In genomic region chr15:103123343-103123742, GRCm38 (mm10) we compare ENCODE assay signal across 24 mouse cellular contexts. TPM values are rescaled to one million over a fixed set of nuclear protein-coding genes. Genes with fewer than 3 reads are reported as not detected.
DNase-seq lines count a peak whose midpoint lies in the region; ATAC-seq and TF ChIP-seq lines count a peak whose summit lies in the region.
"Had no signal": no experiment of that assay in that cellular context is flagged by ENCODE, and none has a peak within 500 bp of the region (broad histone marks: within the 10 kb centered on the region; RNA-seq: fewer than 3 reads in every experiment).

No protein-coding gene starts in this region.

- H3K36me3 ChIP-seq in hindbrain, embryonic 16.5 days (ENCODE audit: control insufficient read depth, insufficient read depth, low read length): no peaks in the 10 kb centered on the region
- no peaks in the 10 kb centered on the region for H3K36me3 ChIP-seq in hindbrain, embryonic 10.5 days
- H3K36me3 ChIP-seq in kidney, postnatal 0 days (ENCODE audit: insufficient read depth, low read length): no peaks in the 10 kb centered on the region
- no peaks in the 10 kb centered on the region for H3K36me3 ChIP-seq in lung, embryonic 16.5 days (ENCODE audit: control insufficient read depth, insufficient read depth, low read length)
- 0 out of 2 replicates have a peak, but pooled peaks cover 3% of the 10 kb centered on the region for H3K36me3 ChIP-seq in neural tube, embryonic 14.5 days (ENCODE audit: control insufficient read depth, insufficient read depth, low read length)
- H3K36me3 ChIP-seq: heart, embryonic 12.5 days; stomach, embryonic 15.5 days had no signal

- TF ChIP-seq CTCF in kidney, postnatal 0 days (IDR thresholded peaks at IDR 0.05; ENCODE audit: low read depth): no peak
- no peak for TF ChIP-seq CTCF in lung, adult 2 months (IDR thresholded peaks at IDR 0.05; ENCODE audit: insufficient read depth, low read length)

- H3K27me3 ChIP-seq in hindbrain, embryonic 16.5 days (replicated peaks; ENCODE audit: control insufficient read depth, insufficient read depth, low read length): no peaks in the 10 kb centered on the region
- peaks cover 88% of the 10 kb centered on the region for H3K27me3 ChIP-seq in hindbrain, embryonic 10.5 days (ENCODE audit: insufficient read depth, poor library complexity, severe bottlenecking)
- no peaks in the 10 kb centered on the region for H3K27me3 ChIP-seq in kidney, postnatal 0 days (ENCODE audit: insufficient read depth, low read length)
- H3K27me3 ChIP-seq in lung, embryonic 16.5 days (ENCODE audit: control insufficient read depth, insufficient read depth, low read depth, low read length): peaks cover 17% of the 10 kb centered on the region
- H3K27me3 ChIP-seq in neural tube, embryonic 14.5 days (ENCODE audit: control insufficient read depth, insufficient read depth, low read length): no peaks in the 10 kb centered on the region

- no peak overlapping the region for H3K4me2 ChIP-seq in hindbrain, embryonic 16.5 days (ENCODE audit: low read length)
- no peak overlapping the region for H3K4me2 ChIP-seq in kidney, postnatal 0 days (ENCODE audit: low read length)
- no peak overlapping the region for H3K4me2 ChIP-seq in lung, embryonic 16.5 days (ENCODE audit: low read depth, low read length)
- H3K4me2 ChIP-seq in neural tube, embryonic 14.5 days (ENCODE audit: low read depth, low read length): no peak overlapping the region
- H3K4me2 ChIP-seq: heart, embryonic 12.5 days; midbrain, embryonic 11.5 days; stomach, embryonic 15.5 days had no signal

- H3K27ac ChIP-seq in hindbrain, embryonic 16.5 days (ENCODE audit: low read depth, low read length): no peak overlapping the region
- no peak overlapping the region for H3K27ac ChIP-seq in hindbrain, embryonic 10.5 days
- H3K27ac ChIP-seq in kidney, postnatal 0 days: no peak overlapping the region
- H3K27ac ChIP-seq in lung, embryonic 16.5 days (ENCODE audit: low read length): no peak overlapping the region
- peak overlapping the region; percentile 44 for H3K27ac ChIP-seq in neural tube, embryonic 14.5 days (ENCODE audit: low read depth, low read length)
- H3K27ac ChIP-seq: gastrocnemius, adult 2 months; heart, adult 2 months had no signal

- DNase-seq in hindbrain, embryonic 10.5 days (ENCODE audit: low spot score): no peak
- peak; percentile 64 for DNase-seq in kidney, postnatal 0 days (ENCODE audit: low spot score)
- no peak for DNase-seq in kidney, adult 11 months
- no peak for DNase-seq in lung, adult 2 months
- DNase-seq in left cerebral cortex, postnatal 10 days (ENCODE audit: extremely low spot score in 1 of 2, low spot score in 2 of 2): no peak
- DNase-seq: adrenal gland, postnatal 25 days; cerebellum, adult 11-12 months; cerebellum, adult 9-11 months; embryo, embryonic 11 days; gastrocnemius, adult 2 months; heart, adult 2 months; heart, postnatal 4 days; layer of hippocampus, postnatal 36 days; right cerebral cortex, postnatal 25 days had no signal

- ATAC-seq in hindbrain, embryonic 16.5 days: 0 out of 2 replicates have a peak, but pooled peaks have one; percentile 5
- no peak for ATAC-seq in kidney, postnatal 0 days (replicated peaks; ENCODE audit: low FRiP score, low read depth)
- ATAC-seq in lung, embryonic 16.5 days (ENCODE audit: low read depth): 0 out of 2 replicates have a peak, but pooled peaks have one; percentile 28
- ATAC-seq in neural tube, embryonic 14.5 days (ENCODE audit: low read depth): 0 out of 2 replicates have a peak, but pooled peaks have one; percentile 16
- ATAC-seq: CD4-positive, CD25-positive, alpha-beta regulatory T cell, adult 4 months; forebrain, embryonic 16.5 days; midbrain, embryonic 16.5 days had no signal

- WGBS in hindbrain, embryonic 16.5 days: 50% methylated on average over 8 of the region's 8 CpGs
- WGBS in hindbrain, embryonic 10.5 days: 87% methylated on average over 8 of the region's 8 CpGs
- 10% methylated on average over 8 of the region's 8 CpGs for WGBS in kidney, postnatal 0 days
- 37% methylated on average over 8 of the region's 8 CpGs for WGBS in lung, embryonic 16.5 days
- WGBS in lung, adult 2 months: 29% methylated on average over 8 of the region's 8 CpGs
- 17% methylated on average over 8 of the region's 8 CpGs for WGBS in neural tube, embryonic 14.5 days

- no peaks in the 10 kb centered on the region for H3K9me3 ChIP-seq in hindbrain, embryonic 16.5 days (ENCODE audit: control insufficient read depth, low read length)
- 0 out of 2 replicates have a peak, but pooled peaks cover 3% of the 10 kb centered on the region for H3K9me3 ChIP-seq in hindbrain, embryonic 10.5 days
- H3K9me3 ChIP-seq in kidney, postnatal 0 days (replicated peaks; ENCODE audit: low read length): no peaks in the 10 kb centered on the region
- H3K9me3 ChIP-seq in lung, embryonic 16.5 days (ENCODE audit: control insufficient read depth, low read length): no peaks in the 10 kb centered on the region
- no peaks in the 10 kb centered on the region for H3K9me3 ChIP-seq in neural tube, embryonic 14.5 days (ENCODE audit: control insufficient read depth, low read length)
- H3K9me3 ChIP-seq: heart, embryonic 12.5 days; stomach, embryonic 15.5 days had no signal

- intact Hi-C loops in left cerebral cortex, postnatal 10 days (cut with DNase I): no loop called here

- H3K4me3 ChIP-seq in hindbrain, embryonic 16.5 days (ENCODE audit: low read length): no peak overlapping the region
- no peak overlapping the region for H3K4me3 ChIP-seq in hindbrain, embryonic 10.5 days
- H3K4me3 ChIP-seq in kidney, postnatal 0 days (replicated peaks; ENCODE audit: low read depth, low read length): no peak overlapping the region
- no peak overlapping the region for H3K4me3 ChIP-seq in lung, embryonic 16.5 days (ENCODE audit: low read length)
- H3K4me3 ChIP-seq in lung, adult 2 months (replicated peaks; ENCODE audit: extremely low read depth, low read depth, low read length): no peak overlapping the region
- H3K4me3 ChIP-seq in neural tube, embryonic 14.5 days (ENCODE audit: low read depth, low read length): no peak overlapping the region
- H3K4me3 ChIP-seq: erythroblast, embryonic 14.5 days; gastrocnemius, adult 2 months; heart, adult 2 months; heart, embryonic 12.5 days; stomach, embryonic 15.5 days had no signal

- H3K9ac ChIP-seq in hindbrain, embryonic 16.5 days (ENCODE audit: low read depth, low read length): no peak overlapping the region
- H3K9ac ChIP-seq in kidney, postnatal 0 days (ENCODE audit: low read depth, low read length): no peak overlapping the region
- H3K9ac ChIP-seq in lung, embryonic 16.5 days (ENCODE audit: low read length): no peak overlapping the region
- H3K9ac ChIP-seq in neural tube, embryonic 14.5 days (replicated peaks; ENCODE audit: low read depth, low read length): no peak overlapping the region
- H3K9ac ChIP-seq: heart, embryonic 12.5 days; stomach, embryonic 15.5 days had no signal

- peaks cover 7% of the 10 kb centered on the region for H3K4me1 ChIP-seq in hindbrain, embryonic 16.5 days (ENCODE audit: control insufficient read depth, insufficient read depth, low read depth, low read length)
- H3K4me1 ChIP-seq in hindbrain, embryonic 10.5 days (replicated peaks): peaks cover 9% of the 10 kb centered on the region
- H3K4me1 ChIP-seq in kidney, postnatal 0 days (replicated peaks; ENCODE audit: insufficient read depth, low read length): peaks cover 31% of the 10 kb centered on the region
- peaks cover 5% of the 10 kb centered on the region; the same call in 1 of the 2 replicates for H3K4me1 ChIP-seq in lung, embryonic 16.5 days (replicated peaks; ENCODE audit: control insufficient read depth, insufficient read depth, low read length)
- H3K4me1 ChIP-seq in lung, adult 2 months (ENCODE audit: control insufficient read depth, insufficient read depth, low read length): no peaks in the 10 kb centered on the region
- H3K4me1 ChIP-seq in neural tube, embryonic 14.5 days (ENCODE audit: control insufficient read depth, insufficient read depth, low read length): peaks cover 38% of the 10 kb centered on the region

- no peak for TF ChIP-seq POLR2A in lung, adult 2 months (IDR thresholded peaks at IDR 0.05; ENCODE audit: borderline replicate concordance, extremely low read depth, low read depth, low read length)

RNA-seq across cellular contexts. Expression of gene Smug1, which starts 43.5 kb away (rescaled TPM):
- polyA plus RNA-seq in hindbrain, embryonic 16.5 days (2015; fragmentation: Nextera tagmentation; extraction: Ambion mirVana): 25.1 and 29.1 TPM in 2 replicates
- polyA plus RNA-seq in hindbrain, embryonic 10.5 days (2016; fragmentation: Nextera tagmentation; extraction: Ambion mirVana): 24.3 TPM in 2 replicates
- 13.0 TPM in 2 replicates for polyA plus RNA-seq in kidney, postnatal 0 days (2015; fragmentation: Nextera tagmentation; extraction: Ambion mirVana)
- polyA plus RNA-seq in lung, embryonic 16.5 days (2015; fragmentation: Nextera tagmentation; extraction: Ambion mirVana): 17.4 and 20.7 TPM in 2 replicates
- polyA plus RNA-seq in lung, adult 2 months (2012; rRNA removed): 16.5 and 18.1 TPM in 2 replicates
- polyA plus RNA-seq in neural tube, embryonic 14.5 days (2014; fragmentation: Nextera tagmentation; extraction: Ambion mirVana): 19.2 and 28.0 TPM in 2 replicates
- total RNA-seq in left cerebral cortex, postnatal 10 days (2021): 10 to 100 TPM; 17.5 to 18.2 TPM
